Mouse (Mus musculus) kidney, embryonic 14.5 days (tissue): ENCODE data around the gene Klhl26. TPM values are rescaled to one million over a fixed set of nuclear protein-coding genes. Genes with fewer than 3 reads are reported as not detected.

Source experiments
- ATAC-seq: fragments of 200-750 bp; cut with Nextera tagmentation; 2 replicates; pipeline ENCODE4 v1.8.0; 2017; ENCODE audit warnings: moderate number of reproducible peaks, mild to moderate bottlenecking, moderate TSS enrichment, moderate library complexity; ENCODE audit not compliant: low FRiP score, low TSS enrichment
- H3K27ac ChIP-seq: fragments of 300-500 bp; sonication (generic); 2 replicates; pipeline ENCODE4 v1.5.1; 2014; ENCODE audit warnings: low read depth, mild to moderate bottlenecking, low read length, moderate library complexity, mixed read lengths
- H3K27me3 ChIP-seq: fragments of 300-500 bp; sonication (generic); 2 replicates; pipeline ENCODE4 v1.6.1; 2014; ENCODE audit warnings: mild to moderate bottlenecking, low read length; ENCODE audit not compliant: control insufficient read depth, insufficient read depth
- H3K36me3 ChIP-seq: fragments of 300-500 bp; sonication (generic); 2 replicates; pipeline ENCODE4 v1.6.1; 2014; ENCODE audit warnings: low read length, mixed read lengths; ENCODE audit not compliant: control insufficient read depth, insufficient read depth
- H3K4me1 ChIP-seq: fragments of 300-500 bp; sonication (generic); 2 replicates; pipeline ENCODE4 v1.6.1; 2014; ENCODE audit warnings: low read length, mixed read lengths; ENCODE audit not compliant: control insufficient read depth, insufficient read depth
- H3K4me2 ChIP-seq: fragments of 300-500 bp; sonication (generic); replicated peaks from 2 replicates; pipeline ENCODE4 v1.6.1; 2014; ENCODE audit warnings: low read depth, mild to moderate bottlenecking, low read length
- H3K4me3 ChIP-seq: fragments of 300-500 bp; sonication (generic); 2 replicates; pipeline ENCODE4 v1.5.1; 2014; ENCODE audit warnings: mild to moderate bottlenecking, low read length
- H3K9ac ChIP-seq: fragments of 300-500 bp; sonication (generic); 2 replicates; pipeline ENCODE4 v1.6.1; 2014; ENCODE audit warnings: low read depth, mild to moderate bottlenecking, low read length, moderate library complexity
- H3K9me3 ChIP-seq: fragments of 300-500 bp; sonication (generic); 2 replicates; pipeline ENCODE4 v1.6.1; 2016; ENCODE audit warnings: low read length; ENCODE audit not compliant: control insufficient read depth
- WGBS: fragments of 180-500 bp; shearing (Covaris S2); extraction: QIAGEN DNeasy Blood & Tissue Kit; methylation state at CpG from one replicate; pipeline ENCODE4 v1.1.7; 2014; 5-methylcytosine and 5-hydroxymethylcytosine counted together
- polyA plus RNA-seq: library from polyadenylated mRNA; unstranded; fragments of >200 nt; fragmentation: Nextera tagmentation; extraction: Ambion mirVana; gene quantifications from 2 replicates; pipeline ENCODE4 v1.2.1, GENCODE M21; 2014

Gene Klhl26
- polyA plus RNA-seq, 1 experiment from 2014 or later = 19.2 TPM

DNA sequence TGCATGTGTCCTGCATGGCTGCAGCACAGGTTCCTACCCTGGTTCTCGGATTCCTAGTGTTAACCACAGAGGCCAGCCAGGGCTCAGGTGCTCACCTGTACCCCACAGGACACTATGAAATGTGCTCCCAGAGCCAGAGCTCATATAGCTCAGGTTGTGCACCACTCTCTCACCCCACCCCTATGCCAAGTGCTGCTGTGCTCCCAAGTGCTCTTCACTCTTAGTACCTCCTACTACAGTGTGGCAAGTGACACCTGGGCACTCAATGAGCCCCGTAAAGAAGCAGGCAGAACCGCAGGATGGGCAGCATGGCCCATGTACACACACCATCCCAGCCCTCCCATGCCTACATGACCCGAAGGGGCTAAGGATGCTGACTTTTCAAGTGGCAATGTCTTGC lies 8.0 kb downstream of the Klhl26 start:
- no peaks in the 10 kb centered on the region for H3K9me3 ChIP-seq
- H3K4me2 ChIP-seq = no peak overlapping the region
- no peaks in the 10 kb centered on the region for H3K36me3 ChIP-seq
- H3K4me3 ChIP-seq = no peak overlapping the region
- H3K4me1 ChIP-seq = peaks cover 13% of the 10 kb centered on the region
- H3K27ac ChIP-seq = no peak overlapping the region
- 90% methylated on average over 4 of the region's 4 CpGs for WGBS
- ATAC-seq = no peak
- H3K9ac ChIP-seq = no peak overlapping the region
- H3K27me3 ChIP-seq = no peaks in the 10 kb centered on the region

DNA sequence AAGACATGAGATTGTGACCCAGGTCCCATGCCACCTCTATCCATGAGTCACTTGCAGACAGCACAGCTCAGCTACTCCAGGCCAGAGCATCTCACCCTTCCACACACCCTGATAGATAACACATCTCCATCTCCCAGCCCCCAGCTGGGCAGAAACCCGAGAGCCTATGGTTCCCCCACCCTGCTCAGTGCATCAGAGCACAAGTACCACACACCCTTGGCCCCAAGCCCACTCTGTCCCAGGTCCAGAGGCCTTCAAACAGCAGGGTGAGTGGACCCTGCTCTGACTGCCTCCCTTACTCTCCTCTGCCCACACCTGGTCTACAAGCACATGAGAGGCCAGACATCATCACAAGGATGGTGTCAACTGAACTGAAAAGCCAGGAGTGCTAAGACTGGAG lies 8.9 kb downstream of the Klhl26 start:
- H3K4me2 ChIP-seq = no peak overlapping the region
- H3K9me3 ChIP-seq = no peaks in the 10 kb centered on the region
- no peak overlapping the region for H3K4me3 ChIP-seq
- 70% methylated on average over 1 of the region's 1 CpGs for WGBS
- H3K9ac ChIP-seq = no peak overlapping the region
- no peak overlapping the region for H3K27ac ChIP-seq
- H3K27me3 ChIP-seq = no peaks in the 10 kb centered on the region
- peaks cover 13% of the 10 kb centered on the region for H3K4me1 ChIP-seq
- no peak; the same call in 1 of the 2 replicates for ATAC-seq
- no peaks in the 10 kb centered on the region for H3K36me3 ChIP-seq

DNA sequence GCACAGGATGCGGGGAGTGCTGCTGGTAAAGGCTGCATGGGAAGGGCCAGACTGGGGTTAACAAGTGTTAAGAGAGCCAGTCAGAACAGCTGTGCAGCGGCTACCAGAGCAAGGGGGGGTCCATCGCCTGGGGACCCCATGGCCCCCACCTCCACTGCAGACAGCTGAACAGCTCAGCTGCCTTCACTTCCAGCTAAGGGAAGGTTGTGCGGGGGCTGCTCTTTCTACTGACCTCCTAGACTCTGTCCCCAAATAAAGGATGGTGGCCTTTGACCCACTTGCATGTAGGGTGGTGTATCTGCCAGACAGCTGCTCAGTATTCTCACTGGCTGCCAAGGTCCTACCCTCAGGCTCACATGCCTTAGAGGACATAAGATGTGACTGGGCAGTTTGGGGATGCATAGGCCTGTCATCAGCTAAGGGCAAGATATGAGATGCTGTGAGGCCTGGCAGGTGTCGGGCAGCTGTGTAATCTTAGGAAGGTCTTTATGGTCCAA lies 9.5 kb downstream of the Klhl26 start:
- no peak overlapping the region for H3K4me3 ChIP-seq
- ATAC-seq = no peak
- H3K36me3 ChIP-seq = no peaks in the 10 kb centered on the region
- H3K4me1 ChIP-seq = peaks cover 13% of the 10 kb centered on the region
- H3K9me3 ChIP-seq = no peaks in the 10 kb centered on the region
- 52% methylated on average over 5 of the region's 5 CpGs for WGBS
- H3K27me3 ChIP-seq = no peaks in the 10 kb centered on the region
- no peak overlapping the region for H3K27ac ChIP-seq
- H3K4me2 ChIP-seq = no peak overlapping the region
- no peak overlapping the region for H3K9ac ChIP-seq

DNA sequence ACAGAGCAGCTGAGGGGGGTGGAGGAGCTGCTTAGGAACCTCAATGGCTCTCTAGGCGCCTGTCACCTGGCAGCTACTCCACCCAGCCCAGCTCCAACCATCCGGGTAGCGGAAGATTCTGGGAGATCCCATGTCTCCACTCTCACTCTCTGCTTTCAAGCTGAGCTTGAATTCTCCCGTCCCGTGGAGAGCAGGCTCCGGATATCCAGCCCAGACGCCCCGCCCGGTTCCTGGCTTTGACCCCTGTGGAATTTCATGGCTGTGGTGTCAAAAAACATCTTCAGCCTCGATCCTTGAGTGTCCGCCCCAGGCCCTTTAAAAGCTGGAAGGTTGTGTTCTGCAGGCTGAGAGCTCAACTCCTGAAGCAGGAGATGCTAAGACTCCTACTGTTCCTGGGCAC lies 10.0 kb downstream of the Klhl26 start:
- H3K27ac ChIP-seq = no peak overlapping the region
- H3K27me3 ChIP-seq = no peaks in the 10 kb centered on the region
- H3K9ac ChIP-seq = no peak overlapping the region
- no peaks in the 10 kb centered on the region for H3K36me3 ChIP-seq
- H3K9me3 ChIP-seq = no peaks in the 10 kb centered on the region
- WGBS = 57% methylated on average over 11 of the region's 11 CpGs
- H3K4me1 ChIP-seq = peaks cover 13% of the 10 kb centered on the region
- no peak overlapping the region for H3K4me2 ChIP-seq
- H3K4me3 ChIP-seq = no peak overlapping the region
- ATAC-seq = no peak

DNA sequence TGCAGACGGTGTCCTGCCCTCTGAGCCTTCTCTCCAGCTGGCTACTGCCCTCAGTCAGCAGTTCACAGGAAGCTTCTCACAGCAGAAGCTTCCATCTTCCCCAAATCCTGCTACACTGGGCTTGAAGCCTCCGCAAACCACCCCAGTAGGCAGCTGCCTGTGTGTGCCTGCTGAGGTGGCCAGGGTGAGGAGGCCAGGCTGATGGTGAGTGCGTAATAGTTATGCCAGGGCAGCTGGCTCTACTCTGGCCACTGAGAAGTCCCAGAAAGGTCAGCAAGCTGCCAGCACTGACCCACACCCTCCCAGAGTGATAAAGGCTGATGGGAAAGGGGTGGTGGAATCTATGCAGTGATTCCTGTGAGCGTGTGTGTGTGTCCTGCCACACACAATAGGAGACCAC lies 10.5 kb downstream of the Klhl26 start:
- ATAC-seq = no peak
- 85% methylated on average over 4 of the region's 4 CpGs for WGBS

DNA sequence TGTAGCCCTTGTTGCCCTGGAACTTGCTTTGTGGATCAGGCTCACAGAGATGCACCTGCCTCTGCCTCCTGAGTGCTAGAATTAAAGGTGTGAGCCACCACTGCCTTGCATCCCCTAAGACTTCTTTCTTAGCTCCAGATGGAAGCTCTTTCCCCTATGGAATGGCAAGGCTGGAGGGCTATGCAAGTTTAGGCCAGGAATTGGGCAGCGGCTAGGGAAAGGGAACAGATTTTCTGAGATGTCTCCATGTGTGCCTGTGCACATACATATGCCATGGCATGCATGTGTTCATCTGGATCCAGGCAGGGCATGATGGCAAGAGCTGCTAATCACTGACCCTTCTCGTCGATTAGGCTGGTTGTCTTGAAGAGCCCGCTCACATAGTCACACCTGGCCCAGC lies 11.1 kb downstream of the Klhl26 start:
- ATAC-seq = no peak
- Histone ChIP-seq H3K9me3 (no peaks in the 10 kb centered on the region), H3K27ac (no peak overlapping the region), H3K4me1 (peaks cover 13% of the 10 kb centered on the region), H3K4me2 (no peak overlapping the region), H3K9ac (no peak overlapping the region; the same call in 1 of the 2 replicates), H3K27me3 (no peaks in the 10 kb centered on the region), H3K4me3 (no peak overlapping the region), H3K36me3 (no peaks in the 10 kb centered on the region)
- 96% methylated on average over 4 of the region's 4 CpGs for WGBS

More for the DNA sequence above, 10.5 kb downstream of the Klhl26 start:
- H3K4me2 ChIP-seq = no peak overlapping the region
- peaks cover 13% of the 10 kb centered on the region for H3K4me1 ChIP-seq
- no peak overlapping the region for H3K27ac ChIP-seq
- no peak overlapping the region for H3K9ac ChIP-seq
- H3K36me3 ChIP-seq = no peaks in the 10 kb centered on the region
- H3K9me3 ChIP-seq = no peaks in the 10 kb centered on the region
- no peaks in the 10 kb centered on the region for H3K27me3 ChIP-seq
- no peak overlapping the region for H3K4me3 ChIP-seq

DNA sequence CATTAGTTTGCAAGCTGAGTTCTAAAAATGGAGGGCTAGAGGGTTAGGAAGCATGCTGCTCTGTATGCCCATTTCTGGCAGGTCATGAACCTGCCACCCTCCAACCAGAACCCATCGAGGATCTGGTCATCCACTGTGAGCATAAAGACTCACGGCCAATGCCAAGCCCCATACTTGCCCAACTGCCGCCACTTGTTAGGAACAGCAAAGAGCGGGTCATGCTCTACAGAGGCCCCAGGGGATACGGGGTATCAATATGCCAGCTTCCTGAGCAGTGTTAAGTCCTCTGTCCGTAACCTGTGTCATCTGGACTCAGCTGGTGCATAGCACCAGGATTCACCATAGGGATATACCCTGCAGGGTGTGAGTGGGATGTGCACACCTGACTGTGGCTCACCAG lies 12.6 kb downstream of the Klhl26 start:
- no peak for ATAC-seq
- Histone ChIP-seq H3K27me3 (no peaks in the 10 kb centered on the region), H3K4me3 (no peak overlapping the region), H3K9ac (no peak overlapping the region; the same call in 1 of the 2 replicates), H3K4me2 (no peak overlapping the region), H3K27ac (no peak overlapping the region), H3K4me1 (peaks cover 10% of the 10 kb centered on the region), H3K9me3 (0 out of 2 replicates have a peak, but pooled peaks cover 3% of the 10 kb centered on the region), H3K36me3 (no peaks in the 10 kb centered on the region)
- 85% methylated on average over 6 of the region's 6 CpGs for WGBS

DNA sequence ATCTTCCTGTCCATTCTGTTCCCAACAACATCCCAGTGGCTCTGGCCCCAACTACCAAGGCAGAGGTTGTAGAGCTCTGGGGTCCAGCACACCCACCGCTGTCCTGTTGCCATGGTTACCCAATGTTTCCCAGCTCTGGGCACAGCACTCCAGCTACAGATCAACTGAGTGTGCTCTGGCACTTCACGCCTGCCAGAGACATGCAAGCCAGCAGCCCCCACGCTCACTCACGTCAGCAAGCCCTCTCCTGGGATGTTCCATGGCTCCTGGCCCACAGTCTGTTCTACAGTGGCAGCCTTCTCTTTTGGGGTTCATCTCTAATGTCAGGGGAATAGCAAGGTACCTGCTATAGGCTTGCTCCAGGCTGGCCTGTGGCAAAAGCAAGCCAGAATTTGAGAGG lies 13.5 kb downstream of the Klhl26 start:
- H3K4me1 ChIP-seq = peaks cover 10% of the 10 kb centered on the region
- no peak for ATAC-seq
- H3K27me3 ChIP-seq = no peaks in the 10 kb centered on the region
- H3K4me3 ChIP-seq = no peak overlapping the region
- H3K4me2 ChIP-seq = no peak overlapping the region
- H3K36me3 ChIP-seq = no peaks in the 10 kb centered on the region
- H3K9me3 ChIP-seq = 0 out of 2 replicates have a peak, but pooled peaks cover 3% of the 10 kb centered on the region
- no peak overlapping the region for H3K27ac ChIP-seq
- WGBS = 74% methylated on average over 4 of the region's 4 CpGs
- no peak overlapping the region for H3K9ac ChIP-seq

DNA sequence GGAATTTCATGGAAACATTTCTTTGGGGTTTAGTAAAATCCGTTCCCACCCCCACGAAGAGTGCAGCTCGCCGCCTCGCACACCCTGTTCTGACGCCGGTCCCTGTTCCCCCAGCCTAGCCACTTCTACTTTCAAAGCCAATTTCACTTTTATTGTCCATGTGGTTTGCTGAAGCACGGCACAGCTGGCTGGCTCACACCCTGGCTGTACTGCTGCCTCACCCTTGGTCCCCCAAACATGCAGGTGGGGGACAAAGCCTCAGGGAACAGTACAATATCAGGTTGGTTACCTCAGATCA lies 14.3 kb downstream of the Klhl26 start:
- Histone ChIP-seq H3K27ac (no peak overlapping the region), H3K9ac (no peak overlapping the region), H3K36me3 (no peaks in the 10 kb centered on the region), H3K4me3 (no peak overlapping the region), H3K4me2 (no peak overlapping the region), H3K4me1 (peaks cover 9% of the 10 kb centered on the region), H3K27me3 (no peaks in the 10 kb centered on the region), H3K9me3 (0 out of 2 replicates have a peak, but pooled peaks cover 3% of the 10 kb centered on the region)
- ATAC-seq = no peak
- 74% methylated on average over 8 of the region's 8 CpGs for WGBS
